ENCODE assay signal across 11 mouse cellular contexts in genomic region chr17:14166746-14167432, GRCm38 (mm10). TPM values are rescaled to one million over a fixed set of nuclear protein-coding genes. Genes with fewer than 3 reads are reported as not detected.
DNase-seq lines count a peak whose midpoint lies in the region; ATAC-seq and TF ChIP-seq lines count a peak whose summit lies in the region.
"Had no signal": no experiment of that assay in that cellular context is flagged by ENCODE, and none has a peak within 500 bp of the region (broad histone marks: within the 10 kb centered on the region; RNA-seq: fewer than 3 reads in every experiment).

No protein-coding gene starts in this region.

- TF ChIP-seq POLR2A in CH12.LX (IDR thresholded peaks at IDR 0.05; ENCODE audit: low read depth, low read length), result no peak

- H3K79me2 ChIP-seq in CH12.LX (replicated peaks; ENCODE audit: control insufficient read depth, extremely low read depth, insufficient read depth, poor library complexity, severe bottlenecking), result no peaks in the 10 kb centered on the region

- H3K9ac ChIP-seq in CH12.LX (ENCODE audit: insufficient read depth, low read depth), result no peak overlapping the region
- no peak overlapping the region for H3K9ac ChIP-seq in liver, embryonic 12.5 days
- H3K9ac ChIP-seq: hindbrain, embryonic 13.5 days had no signal

- dilution Hi-C loops in CH12.LX (cut with MboI; ENCODE audit: extremely low pct_ligation_motif_present, extremely low pct_unique_long_range_greater_than_20kb, low sequenced_read_pairs), result no loop called here

- H3K27ac ChIP-seq in layer of hippocampus, adult 2 months, result 0 out of 2 replicates have a peak overlapping the region, but pooled peaks have one; percentile 87
- no peak overlapping the region for H3K27ac ChIP-seq in CH12.LX (ENCODE audit: insufficient read depth, low read depth)
- no peak overlapping the region for H3K27ac ChIP-seq in liver, embryonic 12.5 days
- H3K27ac ChIP-seq: heart, adult 2 months had no signal

- TF ChIP-seq EP300 in CH12.LX (IDR thresholded peaks at IDR 0.05; ENCODE audit: low read length), result no peak

- no peak for DNase-seq in layer of hippocampus, adult 2 months (ENCODE audit: low spot score in 2 of 2)
- DNase-seq in layer of hippocampus, postnatal 25 days (ENCODE audit: extremely low spot score in 1 of 2, low spot score in 1 of 2), result no peak
- DNase-seq in CH12.LX (ENCODE audit: extremely low read depth) (peak; percentile 48), G1E (ENCODE audit: low spot score) (no peak)
- DNase-seq in left cerebral cortex, postnatal 4 days, result no peak
- DNase-seq in left cerebral cortex, adult 18-20 months (ENCODE audit: low spot score in 2 of 2), result no peak
- DNase-seq: heart, adult 2 months; lung, postnatal 36 days had no signal

- WGBS in liver, embryonic 12.5 days (ENCODE audit: insufficient replicate concordance), result 37% methylated on average over 6 of the region's 6 CpGs

- no peaks in the 10 kb centered on the region for H3K9me3 ChIP-seq in CH12.LX (replicated peaks; ENCODE audit: low read length)
- H3K9me3 ChIP-seq in G1E (replicated peaks), result peaks cover 9% of the 10 kb centered on the region; the same call in 1 of the 2 replicates
- no peaks in the 10 kb centered on the region for H3K9me3 ChIP-seq in liver, embryonic 12.5 days (replicated peaks)
- H3K9me3 ChIP-seq: hindbrain, embryonic 13.5 days had no signal

- in situ Hi-C loops in CH12.LX (cut with MboI; ENCODE audit: low pct_ligation_motif_present, low pct_unique_long_range_greater_than_20kb, low sequenced_read_pairs), result no loop called here

- H3K27me3 ChIP-seq in CH12.LX (replicated peaks) (no peaks in the 10 kb centered on the region), G1E (ENCODE audit: insufficient read depth, low read length) (no peaks in the 10 kb centered on the region)
- peaks cover 19% of the 10 kb centered on the region for H3K27me3 ChIP-seq in liver, embryonic 12.5 days (replicated peaks)

- peaks cover 10 to 40% of the 10 kb centered on the region in 2 experiments; a peak in 3 of 4 replicates for H3K4me1 ChIP-seq in CH12.LX (ENCODE audit: control insufficient read depth in 1 of 2, insufficient read depth in 2 of 2)
- H3K4me1 ChIP-seq in G1E (ENCODE audit: insufficient read depth, low read depth, low read length), result peaks cover 10% of the 10 kb centered on the region
- H3K4me1 ChIP-seq in liver, embryonic 12.5 days, result peaks cover 33% of the 10 kb centered on the region

- no peaks in the 10 kb centered on the region for H3K36me3 ChIP-seq in CH12.LX (replicated peaks in 1 of 2; ENCODE audit: control insufficient read depth in 1 of 2, insufficient read depth in 1 of 2, low read length in 1 of 2)
- H3K36me3 ChIP-seq in G1E (replicated peaks), result no peaks in the 10 kb centered on the region
- no peaks in the 10 kb centered on the region for H3K36me3 ChIP-seq in liver, embryonic 12.5 days
- H3K36me3 ChIP-seq: hindbrain, embryonic 13.5 days had no signal

- ATAC-seq in G1E (ENCODE audit: extremely low read depth, insufficient number of reproducible peaks, low FRiP score, poor library complexity, severe bottlenecking), result 0 out of 2 replicates have a peak, but pooled peaks have one; percentile 23
- ATAC-seq in liver, embryonic 12.5 days, result peak; percentile 66

- no peak overlapping the region for H3K4me2 ChIP-seq in CH12.LX (ENCODE audit: insufficient read depth, low read depth, poor library complexity, severe bottlenecking)
- no peak overlapping the region for H3K4me2 ChIP-seq in liver, embryonic 12.5 days
- H3K4me2 ChIP-seq: hindbrain, embryonic 13.5 days had no signal

- no peak overlapping the region for H3K4me3 ChIP-seq in layer of hippocampus, adult 2 months
- no peak overlapping the region for H3K4me3 ChIP-seq in CH12.LX (replicated peaks in 1 of 3; ENCODE audit: low read depth in 2 of 3, low read length in 2 of 3, poor library complexity in 1 of 3)
- H3K4me3 ChIP-seq in G1E (ENCODE audit: low read depth, low read length), result no peak overlapping the region
- no peak overlapping the region for H3K4me3 ChIP-seq in liver, embryonic 12.5 days
- H3K4me3 ChIP-seq: heart, adult 2 months; hindbrain, embryonic 13.5 days had no signal

- no peak for TF ChIP-seq RAD21 in CH12.LX (IDR thresholded peaks at IDR 0.05; ENCODE audit: low read depth, low read length)

- no peak for TF ChIP-seq CTCF in layer of hippocampus, adult 2 months (conservative IDR thresholded peaks at IDR 0.05)
- no peak for TF ChIP-seq CTCF in CH12.LX (conservative IDR thresholded peaks at IDR 0.05 in 1 of 2, IDR thresholded peaks at IDR 0.05 in 1 of 2; ENCODE audit: low read depth in 2 of 2, low read length in 2 of 2)
- no peak for TF ChIP-seq CTCF in G1E (IDR thresholded peaks at IDR 0.05; ENCODE audit: low read depth, low read length)

- intact Hi-C loops in left cerebral cortex, postnatal 4 days (cut with DNase I), result no loop called here

TF ChIP-seq in CH12.LX, 34 proteins besides CTCF, POLR2A, EP300 and RAD21:
- no peak for TF ChIP-seq NRF1 (IDR thresholded peaks at IDR 0.05; ENCODE audit: low read depth, low read length)
- no peak for TF ChIP-seq HCFC1 (IDR thresholded peaks at IDR 0.05; ENCODE audit: low read depth, low read length)
- no peak for TF ChIP-seq USF1 (IDR thresholded peaks at IDR 0.05; ENCODE audit: low read depth, low read length)
- no peak for TF ChIP-seq IRF4 (IDR thresholded peaks at IDR 0.05; ENCODE audit: low read depth, low read length)
- TF ChIP-seq MAX (IDR thresholded peaks at IDR 0.05; ENCODE audit: low read length), result no peak
- no peak for TF ChIP-seq BHLHE40 (IDR thresholded peaks at IDR 0.05; ENCODE audit: low read depth, low read length)
- TF ChIP-seq PAX5 (IDR thresholded peaks at IDR 0.05; ENCODE audit: low read length), result no peak
- TF ChIP-seq ETS1 (conservative IDR thresholded peaks at IDR 0.05; ENCODE audit: low read depth, low read length), result no peak
- TF ChIP-seq TCF12 (IDR thresholded peaks at IDR 0.05; ENCODE audit: low read depth, low read length), result no peak
- no peak for TF ChIP-seq MAZ (IDR thresholded peaks at IDR 0.05; ENCODE audit: low read depth, low read length)

RNA-seq across cellular contexts. Expression of gene Dact2, which starts 37.2 kb away (rescaled TPM):
- total RNA-seq in layer of hippocampus, adult 2 months (2021), result 10 to 100 TPM; 21.8 to 24.7 TPM
- 10 to 100 TPM; 25.2 to 26.1 TPM for total RNA-seq in layer of hippocampus, postnatal 25 days (2021)
- total RNA-seq in CH12.LX (2012; rRNA removed), result not detected in 2 replicates
- not detected in 2 replicates for total RNA-seq in CH12.LX (2014; rRNA removed)
- polyA plus RNA-seq in CH12.LX (2012; ENCODE audit: insufficient read length, low read depth), result not detected in 2 replicates
- not detected in 2 replicates for total RNA-seq in G1E (2014; fragmentation: Nextera tagmentation)
- not detected in 2 replicates for total RNA-seq in G1E (2017)
- polyA plus RNA-seq in G1E (2012), result not detected in 2 replicates
- polyA plus RNA-seq in liver, embryonic 12.5 days (2016; fragmentation: Nextera tagmentation; extraction: Ambion mirVana), result 0.85 and 1.4 TPM in 2 replicates
- 10 to 100 TPM in 1 of 2 experiments, 1 to 10 TPM in 1; 9.4 to 13.1 TPM for total RNA-seq in left cerebral cortex, postnatal 4 days (2021)
- 10 to 100 TPM; 68.0 to 88.0 TPM for total RNA-seq in left cerebral cortex, adult 18-20 months (2021)
- total RNA-seq: monocyte, adult 5-6 weeks had no signal

Comparison
In these comparisons a context has a peak if more than half of its experiments do, and no peak if none do; other contexts are left out.
1. RNA of gene Dact2, which starts 37.2 kb away (total RNA-seq): 68.0 to 88.0 TPM in left cerebral cortex, adult 18-20 months, 25.2 to 26.1 TPM in layer of hippocampus, postnatal 25 days, 21.8 to 24.7 TPM in layer of hippocampus, adult 2 months and 9.4 to 13.1 TPM in left cerebral cortex, postnatal 4 days; not detected in CH12.LX and not detected in G1E; every median in the first group is over 10 times any median in the second.